Mouse (Mus musculus): ENCODE measurements around the gene Gm49380.

The Gm49380 gene

GRCm38 (mm10) chr9:44047071-44047470 lies 66.2 kb downstream of the Gm49380 start:
- in situ Hi-C loops (cut with MseI, MboI) = no loop called here

GRCm38 (mm10) chr9:44046426-44046825 lies 66.9 kb downstream of the Gm49380 start:
- in situ Hi-C loops (cut with MseI, MboI) = no loop called here

- in situ Hi-C loops (cut with MseI, MboI) = no loop called here
Observed at GRCm38 (mm10) chr9:44045884-44046272, 67.4 kb downstream of the Gm49380 start.

GRCm38 (mm10) chr9:44045158-44045883 lies 68.0 kb downstream of the Gm49380 start:
- in situ Hi-C loops (cut with MseI, MboI) = no loop called here

- in situ Hi-C loops (cut with MseI, MboI) = no loop called here
Observed at GRCm38 (mm10) chr9:44044426-44045157, 68.7 kb downstream of the Gm49380 start.

GRCm38 (mm10) chr9:44043708-44044425 lies 69.4 kb downstream of the Gm49380 start:
- in situ Hi-C loops (cut with MseI, MboI) = no loop called here

GRCm38 (mm10) chr9:44042836-44043707 lies 70.2 kb downstream of the Gm49380 start, which contains the start of gene Thy1:
TSS of gene Thy1 (plus strand) at chr9:44043384.
- in situ Hi-C loops (cut with MseI, MboI) = no loop called here

GRCm38 (mm10) chr9:44042396-44042680 lies 71.0 kb downstream of the Gm49380 start:
- in situ Hi-C loops (cut with MseI, MboI) = no loop called here

GRCm38 (mm10) chr9:44041511-44042395 lies 71.5 kb downstream of the Gm49380 start:
- in situ Hi-C loops (cut with MseI, MboI) = no loop called here

GRCm38 (mm10) chr9:44037106-44037505 lies 76.2 kb downstream of the Gm49380 start:
- in situ Hi-C loops (cut with MseI, MboI) = no loop called here

- in situ Hi-C loops (cut with MseI, MboI) = no loop called here
Observed at GRCm38 (mm10) chr9:44033957-44034727, 79.2 kb downstream of the Gm49380 start.

- in situ Hi-C loops (cut with MseI, MboI) = no loop called here
Observed at GRCm38 (mm10) chr9:44033317-44033716, 80.0 kb downstream of the Gm49380 start.

GRCm38 (mm10) chr9:44031946-44032345 lies 81.4 kb downstream of the Gm49380 start:
- in situ Hi-C loops (cut with MseI, MboI) = no loop called here

GRCm38 (mm10) chr9:44031079-44031478 lies 82.2 kb downstream of the Gm49380 start:
- in situ Hi-C loops (cut with MseI, MboI) = no loop called here

GRCm38 (mm10) chr9:44030646-44031045 lies 82.7 kb downstream of the Gm49380 start:
- in situ Hi-C loops (cut with MseI, MboI) = no loop called here

- in situ Hi-C loops (cut with MseI, MboI) = no loop called here
Observed at GRCm38 (mm10) chr9:44029580-44030236, 83.6 kb downstream of the Gm49380 start.

- in situ Hi-C loops (cut with MseI, MboI) = no loop called here
Observed at GRCm38 (mm10) chr9:44024096-44024495, 89.2 kb downstream of the Gm49380 start.

GRCm38 (mm10) chr9:44022100-44022847 lies 91.0 kb downstream of the Gm49380 start:
- in situ Hi-C loops (cut with MseI, MboI) = no loop called here

GRCm38 (mm10) chr9:44020001-44020400 lies 93.3 kb downstream of the Gm49380 start:
- in situ Hi-C loops (cut with MseI, MboI) = no loop called here
